Mouse (Mus musculus) stomach, embryonic 16.5 days (tissue): ENCODE results near the gene Stxbp3. TPM values are rescaled to one million over a fixed set of nuclear protein-coding genes. Genes with fewer than 3 reads are reported as not detected.

Experiments
- ATAC-seq: fragments of 200-750 bp; cut with Nextera tagmentation; 2 replicates; pipeline ENCODE4 v1.8.0; 2017; ENCODE audit warnings: moderate number of reproducible peaks, moderate TSS enrichment; ENCODE audit not compliant: insufficient read depth, low FRiP score
- H3K27ac ChIP-seq: fragments of 300-500 bp; sonication (generic); 2 replicates; pipeline ENCODE4 v1.5.1; 2014; ENCODE audit warnings: low read length
- H3K27me3 ChIP-seq: fragments of 300-500 bp; sonication (generic); 2 replicates; pipeline ENCODE4 v1.6.1; 2014; ENCODE audit warnings: low read length, control low read depth, mixed read lengths; ENCODE audit not compliant: control insufficient read depth, insufficient read depth
- H3K36me3 ChIP-seq: fragments of 300-500 bp; sonication (generic); 2 replicates; pipeline ENCODE4 v1.6.1; 2014; ENCODE audit warnings: low read length; ENCODE audit not compliant: control insufficient read depth, insufficient read depth
- H3K4me1 ChIP-seq: fragments of 300-500 bp; sonication (generic); 2 replicates; pipeline ENCODE4 v1.6.1; 2014; ENCODE audit warnings: low read length, control low read depth, mixed read lengths; ENCODE audit not compliant: control insufficient read depth, insufficient read depth
- H3K4me2 ChIP-seq: fragments of 300-500 bp; sonication (generic); 2 replicates; pipeline ENCODE4 v1.6.1; 2014; ENCODE audit warnings: low read depth, low read length, mixed read lengths
- H3K4me3 ChIP-seq: fragments of 300-500 bp; sonication (generic); replicated peaks from 2 replicates; pipeline ENCODE4 v1.5.1; 2014; ENCODE audit warnings: mild to moderate bottlenecking, low read length
- H3K9ac ChIP-seq: fragments of 300-500 bp; sonication (generic); 2 replicates; pipeline ENCODE4 v1.6.1; 2014; ENCODE audit warnings: low read length
- H3K9me3 ChIP-seq: fragments of 300-500 bp; sonication (generic); replicated peaks from 2 replicates; pipeline ENCODE4 v1.6.1; 2016; ENCODE audit warnings: low read length, control low read depth; ENCODE audit not compliant: control insufficient read depth
- WGBS: fragments of 180-500 bp; shearing (Covaris S2); extraction: QIAGEN DNeasy Blood & Tissue Kit; methylation state at CpG from one replicate; pipeline ENCODE4 v1.1.7; 2014; 5-methylcytosine and 5-hydroxymethylcytosine counted together
- polyA plus RNA-seq: library from polyadenylated mRNA; unstranded; fragments of >200 nt; fragmentation: Nextera tagmentation; extraction: Ambion mirVana; gene quantifications from 2 replicates; pipeline ENCODE4 v1.2.1, GENCODE M21; 2015

Gene Stxbp3
- polyA plus RNA-seq, 1 experiment from 2014 or later: 44.6 TPM

DNA sequence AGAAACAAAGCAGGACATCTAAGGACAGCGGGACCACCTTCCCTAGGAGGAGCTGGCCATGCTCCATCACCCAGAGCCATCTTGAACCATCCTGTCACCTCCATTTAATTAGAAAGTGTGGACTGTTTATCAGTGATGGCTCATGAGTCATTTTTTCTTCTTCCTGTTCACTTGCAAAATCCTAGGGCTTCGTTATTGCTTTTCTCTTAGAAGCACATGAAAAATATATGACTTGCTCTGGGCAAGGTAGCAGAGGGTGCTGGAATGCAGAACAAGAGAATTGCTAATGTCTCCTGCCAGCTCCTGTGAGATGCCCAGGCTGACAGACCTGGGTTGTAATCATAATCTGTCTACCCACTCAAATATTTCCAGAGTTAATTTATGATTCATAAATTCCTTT lies 20.5 kb upstream of the Stxbp3 start:
- Histone ChIP-seq H3K36me3 (no peaks in the 10 kb centered on the region), H3K9me3 (no peaks in the 10 kb centered on the region), H3K4me3 (no peak overlapping the region), H3K27ac (no peak overlapping the region), H3K4me2 (no peak overlapping the region), H3K9ac (no peak overlapping the region), H3K4me1 (peaks cover 14% of the 10 kb centered on the region), H3K27me3 (no peaks in the 10 kb centered on the region)
- no peak for ATAC-seq
- WGBS: 77% methylated on average over 2 of the region's 2 CpGs

DNA sequence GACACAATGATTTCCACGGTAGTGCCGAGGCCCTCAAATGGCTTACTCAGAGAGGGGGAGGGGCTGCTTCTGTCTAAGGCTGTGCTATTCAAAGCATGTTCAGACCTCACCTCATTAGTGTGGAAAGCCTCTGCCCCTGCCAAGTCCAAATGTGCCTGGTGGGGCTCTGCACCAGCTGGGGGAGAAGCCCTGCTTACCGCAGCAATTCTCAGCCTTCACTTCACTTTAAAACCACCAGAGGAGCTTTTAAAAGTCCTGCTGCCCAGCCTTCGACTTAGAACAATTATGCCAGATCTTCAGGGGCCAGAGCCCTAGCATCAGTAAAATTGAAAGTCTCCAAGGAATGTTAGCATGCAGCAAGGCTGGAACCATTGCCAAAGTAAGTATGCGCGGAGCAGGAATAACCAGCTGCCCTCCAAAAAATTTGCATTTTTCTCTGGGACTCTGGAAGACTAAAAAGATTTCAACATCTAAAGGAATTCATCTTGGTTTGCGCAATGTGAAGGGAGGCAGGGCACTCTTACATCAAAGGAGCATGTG lies 18.0 kb upstream of the Stxbp3 start:
- H3K4me2 ChIP-seq: peak overlapping the region; percentile 21; the same call in 1 of the 2 replicates

DNA sequence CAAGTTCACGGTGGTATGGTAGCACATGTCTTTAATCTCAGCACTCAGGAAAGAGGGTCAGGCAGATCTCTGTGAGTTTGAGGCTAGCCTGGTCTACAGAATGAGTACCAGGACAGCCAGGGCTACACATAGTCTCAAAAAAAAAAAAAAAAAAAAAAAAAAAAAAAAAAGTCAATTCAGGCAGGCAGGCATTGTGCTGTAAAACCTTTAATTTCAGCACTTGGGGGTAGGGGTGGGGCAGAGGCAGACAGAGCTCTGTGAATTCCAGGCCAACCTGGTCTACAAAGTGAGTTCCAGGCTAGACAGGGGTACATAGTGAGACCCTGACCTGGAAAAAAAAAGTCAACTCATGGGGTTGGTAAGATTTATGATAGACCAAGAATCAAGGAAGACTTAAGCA lies 17.4 kb upstream of the Stxbp3 start:
- Histone ChIP-seq H3K36me3 (no peaks in the 10 kb centered on the region), H3K4me1 (peaks cover 20% of the 10 kb centered on the region), H3K27me3 (no peaks in the 10 kb centered on the region), H3K4me3 (no peak overlapping the region), H3K9ac (no peak overlapping the region), H3K9me3 (no peaks in the 10 kb centered on the region), H3K27ac (peak overlapping the region; percentile 86), H3K4me2 (no peak overlapping the region)
- WGBS: 85% methylated on average over 1 of the region's 1 CpGs
- no peak for ATAC-seq

More for the DNA sequence above, 18.0 kb upstream of the Stxbp3 start:
- Histone ChIP-seq H3K4me1 (peaks cover 20% of the 10 kb centered on the region), H3K36me3 (no peaks in the 10 kb centered on the region), H3K27ac (peak overlapping the region; percentile 86), H3K9me3 (no peaks in the 10 kb centered on the region), H3K4me3 (no peak overlapping the region), H3K27me3 (no peaks in the 10 kb centered on the region), H3K9ac (no peak overlapping the region; the same call in 1 of the 2 replicates)
- peak; percentile 64; the same call in 1 of the 2 replicates for ATAC-seq
- WGBS: 29% methylated on average over 7 of the region's 7 CpGs

DNA sequence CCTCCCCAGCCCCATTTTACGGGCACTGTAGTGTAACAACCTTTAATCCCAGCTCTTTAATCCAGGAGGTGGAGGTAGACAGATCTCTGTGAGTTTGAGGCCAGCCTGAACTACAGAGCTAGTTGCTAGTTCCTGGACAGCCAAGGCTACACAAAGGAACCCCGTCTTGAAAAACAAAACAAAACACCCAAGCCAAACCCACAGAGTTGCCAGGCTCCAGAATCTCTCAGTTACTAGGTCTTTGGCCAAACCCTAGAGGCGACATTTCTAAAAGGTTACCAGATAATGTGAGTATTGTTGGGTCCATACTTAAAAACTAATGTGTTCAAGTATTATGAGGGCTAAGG lies 16.8 kb upstream of the Stxbp3 start:
- H3K4me1 ChIP-seq: peaks cover 20% of the 10 kb centered on the region
- H3K4me2 ChIP-seq: no peak overlapping the region
- H3K36me3 ChIP-seq: no peaks in the 10 kb centered on the region
- no peak overlapping the region for H3K27ac ChIP-seq
- ATAC-seq: no peak
- no peaks in the 10 kb centered on the region for H3K27me3 ChIP-seq
- H3K9ac ChIP-seq: no peak overlapping the region
- no peaks in the 10 kb centered on the region for H3K9me3 ChIP-seq
- WGBS: 40% methylated on average over 3 of the region's 3 CpGs
- H3K4me3 ChIP-seq: no peak overlapping the region

DNA sequence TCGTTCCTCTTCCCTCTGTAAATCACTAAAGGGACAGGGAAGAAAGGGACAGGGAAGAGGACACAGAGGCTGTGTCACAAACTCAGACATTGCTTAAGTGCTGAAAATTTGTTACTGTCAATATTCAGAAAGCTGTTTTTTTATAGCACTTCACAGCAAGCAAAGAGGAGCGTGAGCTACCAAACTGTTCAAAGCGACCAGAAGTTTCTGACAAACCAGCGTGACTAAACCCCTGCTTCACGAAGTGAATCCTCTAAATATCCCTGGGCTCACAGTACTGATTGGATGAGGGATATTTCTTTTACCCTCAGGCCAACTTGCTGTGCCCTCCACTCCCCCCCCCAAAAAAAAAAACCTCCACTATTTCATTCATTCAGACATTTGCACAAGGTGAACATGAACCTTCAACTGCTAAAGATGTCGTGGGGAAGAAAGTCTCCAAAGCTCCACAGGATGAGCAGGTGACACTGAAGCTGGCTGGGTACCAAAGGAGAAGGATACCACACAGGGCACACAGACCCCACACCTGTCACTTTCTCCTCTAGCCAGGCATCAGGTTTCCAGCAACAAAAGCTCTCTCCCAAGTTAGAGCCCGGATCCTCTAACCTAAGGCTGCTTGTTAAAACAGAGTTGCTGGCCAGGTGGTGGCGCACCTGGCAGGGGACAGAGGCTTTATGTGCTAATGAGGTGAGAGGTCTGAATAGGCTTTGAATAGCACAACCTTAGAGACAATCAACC lies 16.2 kb upstream of the Stxbp3 start:
- Histone ChIP-seq H3K27me3 (no peaks in the 10 kb centered on the region), H3K4me2 (no peak overlapping the region), H3K9ac (no peak overlapping the region), H3K36me3 (no peaks in the 10 kb centered on the region), H3K4me3 (no peak overlapping the region), H3K4me1 (peaks cover 20% of the 10 kb centered on the region), H3K27ac (no peak overlapping the region), H3K9me3 (no peaks in the 10 kb centered on the region)
- ATAC-seq: no peak
- 61% methylated on average over 8 of the region's 8 CpGs for WGBS

DNA sequence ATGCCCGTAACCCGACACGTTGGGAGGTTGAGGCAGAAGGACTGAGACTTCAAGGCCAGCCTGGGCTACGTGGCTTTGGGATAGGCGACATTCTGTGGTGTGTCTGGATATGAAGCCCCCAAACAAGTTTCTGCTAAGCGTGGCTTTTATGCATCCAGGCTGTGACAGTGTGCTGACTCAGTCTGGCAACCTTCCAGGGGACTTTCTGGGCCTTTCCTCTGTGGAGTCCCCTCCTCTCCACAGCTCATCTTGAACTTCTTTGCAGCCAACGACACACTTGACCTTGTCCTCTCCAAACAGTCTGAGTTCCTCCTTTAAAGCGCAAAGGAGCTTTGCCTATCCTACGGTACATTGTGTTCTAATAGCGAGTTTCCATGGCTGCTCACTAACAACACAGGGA lies 15.5 kb upstream of the Stxbp3 start:
- H3K9ac ChIP-seq: no peak overlapping the region
- no peak overlapping the region for H3K4me3 ChIP-seq
- H3K27me3 ChIP-seq: no peaks in the 10 kb centered on the region
- H3K4me2 ChIP-seq: no peak overlapping the region
- no peaks in the 10 kb centered on the region for H3K9me3 ChIP-seq
- H3K36me3 ChIP-seq: no peaks in the 10 kb centered on the region
- 0 out of 2 replicates have a peak overlapping the region, but pooled peaks have one; percentile 8 for H3K27ac ChIP-seq
- H3K4me1 ChIP-seq: peaks cover 20% of the 10 kb centered on the region
- no peak; the same call in 1 of the 2 replicates for ATAC-seq
- 57% methylated on average over 10 of the region's 10 CpGs for WGBS

DNA sequence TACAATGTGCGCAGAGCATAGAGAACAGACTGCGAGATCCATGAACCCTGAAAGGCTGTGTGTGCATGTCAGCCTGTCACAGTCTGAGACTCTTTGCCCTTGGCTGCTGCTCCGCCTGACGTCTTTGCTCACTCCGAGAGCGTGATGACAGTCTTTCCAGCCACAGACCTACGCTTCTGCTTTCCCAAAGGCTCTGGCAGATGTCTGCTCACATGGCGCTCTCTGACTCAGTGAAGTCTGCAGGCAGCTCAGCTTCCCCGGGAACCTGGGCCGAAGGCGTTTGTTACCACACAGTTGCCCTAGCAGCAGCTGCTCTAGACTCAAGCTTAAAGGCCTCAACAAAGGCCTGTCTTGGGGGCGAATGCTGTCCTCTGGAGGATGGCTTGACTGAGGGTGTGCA lies 15.0 kb upstream of the Stxbp3 start:
- Histone ChIP-seq H3K27me3 (no peaks in the 10 kb centered on the region), H3K9me3 (no peaks in the 10 kb centered on the region), H3K36me3 (no peaks in the 10 kb centered on the region), H3K27ac (peak overlapping the region; percentile 8; the same call in 1 of the 2 replicates), H3K4me1 (peaks cover 20% of the 10 kb centered on the region), H3K9ac (peak overlapping the region; percentile 17; the same call in 1 of the 2 replicates), H3K4me2 (no peak overlapping the region), H3K4me3 (no peak overlapping the region)
- 0 out of 2 replicates have a peak, but pooled peaks have one; percentile 20 for ATAC-seq
- 60% methylated on average over 12 of the region's 12 CpGs for WGBS

DNA sequence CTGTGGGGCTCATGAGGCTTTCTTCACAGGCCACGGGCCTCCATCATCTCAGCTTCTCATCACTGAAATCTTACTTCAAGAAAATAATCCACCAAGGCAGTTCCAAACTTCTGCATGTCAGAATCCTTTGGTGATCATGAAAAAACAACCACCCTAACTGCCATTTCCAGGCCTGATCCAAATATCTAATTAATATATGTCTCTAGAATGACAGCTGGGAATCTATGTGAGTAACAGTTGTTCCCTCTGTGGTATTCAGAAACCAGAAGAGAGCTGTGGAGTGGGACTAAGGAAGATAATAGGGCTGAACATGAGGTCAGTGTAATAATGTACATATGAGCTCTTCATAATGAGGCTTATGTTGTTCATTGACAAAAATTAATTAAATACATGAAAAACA lies 12.9 kb upstream of the Stxbp3 start:
- no peaks in the 10 kb centered on the region for H3K27me3 ChIP-seq
- 78% methylated on average over 1 of the region's 1 CpGs for WGBS
- no peak overlapping the region for H3K4me2 ChIP-seq
- no peak overlapping the region for H3K27ac ChIP-seq
- H3K36me3 ChIP-seq: no peaks in the 10 kb centered on the region
- H3K4me3 ChIP-seq: no peak overlapping the region
- H3K9me3 ChIP-seq: no peaks in the 10 kb centered on the region
- ATAC-seq: no peak
- no peak overlapping the region for H3K9ac ChIP-seq
- peaks cover 16% of the 10 kb centered on the region for H3K4me1 ChIP-seq

DNA sequence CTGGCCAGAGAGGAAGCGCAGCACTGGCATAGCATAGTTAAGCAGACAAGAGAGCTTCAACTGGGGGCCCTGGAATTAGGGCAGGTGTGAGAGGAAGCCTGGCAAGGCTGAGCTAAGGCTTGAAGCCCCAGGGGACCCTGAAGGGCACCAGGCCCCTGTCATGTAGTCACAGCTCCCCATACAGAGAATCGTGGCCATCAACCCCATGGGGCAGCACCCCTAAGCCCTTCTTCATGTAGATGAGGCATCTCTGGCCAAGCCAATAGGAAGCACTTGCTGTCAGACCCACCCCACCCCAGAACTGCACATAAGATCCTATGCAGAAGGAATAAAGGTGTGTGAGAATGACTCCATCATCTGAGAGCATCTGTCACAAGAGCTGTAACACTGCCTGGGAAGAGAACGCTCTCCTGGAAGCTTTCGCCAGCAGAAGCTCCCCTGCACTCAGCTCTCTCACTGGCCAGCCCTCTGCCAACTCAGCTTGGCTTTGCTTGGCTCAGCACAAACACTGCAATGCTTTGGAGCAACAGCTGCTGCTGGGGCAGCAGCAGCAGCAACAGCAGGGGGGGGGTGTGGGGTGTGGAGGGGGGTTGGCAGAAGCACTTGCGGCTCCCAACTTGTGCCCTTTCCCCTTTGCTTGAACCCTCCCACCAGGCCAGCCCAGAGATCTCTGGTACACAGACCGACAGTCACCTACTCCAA lies 11.8 kb upstream of the Stxbp3 start:
- Histone ChIP-seq H3K27ac (no peak overlapping the region), H3K9ac (no peak overlapping the region), H3K9me3 (no peaks in the 10 kb centered on the region), H3K4me1 (peaks cover 11% of the 10 kb centered on the region), H3K4me3 (no peak overlapping the region), H3K36me3 (no peaks in the 10 kb centered on the region), H3K4me2 (no peak overlapping the region), H3K27me3 (no peaks in the 10 kb centered on the region)
- no peak for ATAC-seq
- WGBS: 52% methylated on average over 6 of the region's 6 CpGs
